Mouse (Mus musculus) C2C12 (cell line): Measurements from ENCODE around the gene 4933415A04Rik. TPM values are rescaled to one million over a fixed set of nuclear protein-coding genes. Genes with fewer than 3 reads are reported as not detected.

Source experiments
- H3K27me3 ChIP-seq: one replicate; pipeline ENCODE4 v1.6.1; 2011; ENCODE audit not compliant: control insufficient read depth, insufficient read depth, insufficient read length
- H3K36me3 ChIP-seq: one replicate; pipeline ENCODE4 v1.6.1; 2011; ENCODE audit not compliant: control insufficient read depth, insufficient read depth
- H3K4me3 ChIP-seq: one replicate; pipeline ENCODE4 v1.5.1; 2011; ENCODE audit warnings: mild to moderate bottlenecking, control low read depth; ENCODE audit not compliant: poor library complexity, insufficient read depth, severe bottlenecking
- H3K79me2 ChIP-seq: one replicate; pipeline ENCODE4 v1.6.1; 2011; ENCODE audit not compliant: control insufficient read depth, insufficient read depth
- H3K79me3 ChIP-seq: one replicate; pipeline ENCODE4 v1.6.1; 2011; ENCODE audit warnings: low read depth, control low read depth
- H3ac ChIP-seq: one replicate; pipeline ENCODE3; 2011; ENCODE audit warnings: low read depth; ENCODE audit not compliant: control insufficient read depth, insufficient read length
- CEBPB ChIP-seq: IDR thresholded peaks from one replicate; pipeline ENCODE4 v1.6.1; 2011; ENCODE audit warnings: low read depth, mild to moderate bottlenecking, control low read depth, moderate library complexity
- CTCF ChIP-seq: IDR thresholded peaks from one replicate; pipeline ENCODE4 v1.5.1; 2011; ENCODE audit not compliant: control insufficient read depth, insufficient read depth, insufficient read length
- FOSL1 ChIP-seq: IDR thresholded peaks from one replicate; pipeline ENCODE4 v1.8.0; 2011; ENCODE audit warnings: mild to moderate bottlenecking, low read length; ENCODE audit not compliant: poor library complexity, insufficient read depth, severe bottlenecking
- MAX ChIP-seq: IDR thresholded peaks from one replicate; pipeline ENCODE4 v1.6.1; 2011; ENCODE audit warnings: mild to moderate bottlenecking, control low read depth
- MYOD1 ChIP-seq: IDR thresholded peaks from one replicate; pipeline ENCODE4 v1.6.1; 2011; ENCODE audit warnings: low read depth; ENCODE audit not compliant: control insufficient read depth, insufficient read length
- MYOG ChIP-seq: IDR thresholded peaks from one replicate; pipeline ENCODE4 v1.6.1; 2011; ENCODE audit not compliant: control insufficient read depth, insufficient read length; ENCODE audit errors: extremely low read depth
- USF1 ChIP-seq: IDR thresholded peaks from one replicate; pipeline ENCODE4 v1.6.1; 2011; ENCODE audit warnings: low read depth, mild to moderate bottlenecking, control low read depth, moderate library complexity
- polyA plus RNA-seq: library from polyadenylated mRNA; unstranded; fragments of >200 nt; fragmentation: generic; extraction: Trizol; gene quantifications from one replicate; pipeline ENCODE4 v1.2.1, GENCODE M21; 2012; ENCODE audit warnings: missing spikeins

Gene 4933415A04Rik
- polyA plus RNA-seq, 1 experiment = 0.04 TPM

- Histone ChIP-seq H3K36me3 (no peaks in the 10 kb centered on the region), H3K79me2 (no peaks in the 10 kb centered on the region), H3K27me3 (no peaks in the 10 kb centered on the region), H3K79me3 (no peaks in the 10 kb centered on the region), H3ac (no peak overlapping the region), H3K4me3 (no peak overlapping the region)
- TF ChIP-seq MAX = no peak
- no peak for TF ChIP-seq MYOG
Observed at GRCm38 (mm10) chr11:43617924-43618323, 31.1 kb downstream of the 4933415A04Rik start.

GRCm38 (mm10) chr11:43618403-43618802 is 31.6 kb downstream of the 4933415A04Rik start:
- no peaks in the 10 kb centered on the region for H3K27me3 ChIP-seq
- H3ac ChIP-seq = no peak overlapping the region
- H3K4me3 ChIP-seq = no peak overlapping the region
- no peaks in the 10 kb centered on the region for H3K79me2 ChIP-seq
- no peaks in the 10 kb centered on the region for H3K79me3 ChIP-seq
- H3K36me3 ChIP-seq = no peaks in the 10 kb centered on the region
- TF ChIP-seq USF1 (no peak), CTCF (no peak), CEBPB (no peak), FOSL1 (no peak), MYOG (no peak), MAX (no peak), MYOD1 (no peak)

GRCm38 (mm10) chr11:43621769-43622168 is 34.9 kb downstream of the 4933415A04Rik start:
- H3K36me3 ChIP-seq = no peaks in the 10 kb centered on the region
- no peaks in the 10 kb centered on the region for H3K79me2 ChIP-seq
- no peak overlapping the region for H3ac ChIP-seq
- no peak overlapping the region for H3K4me3 ChIP-seq
- no peaks in the 10 kb centered on the region for H3K27me3 ChIP-seq
- no peaks in the 10 kb centered on the region for H3K79me3 ChIP-seq
- no peak for TF ChIP-seq FOSL1
- TF ChIP-seq CEBPB = no peak
- TF ChIP-seq MYOG = no peak
- TF ChIP-seq CTCF = no peak
- TF ChIP-seq USF1 = no peak
- no peak for TF ChIP-seq MAX
- TF ChIP-seq MYOD1 = no peak

- Histone ChIP-seq H3K79me2 (no peaks in the 10 kb centered on the region), H3K36me3 (no peaks in the 10 kb centered on the region), H3ac (no peak overlapping the region), H3K27me3 (no peaks in the 10 kb centered on the region), H3K79me3 (no peaks in the 10 kb centered on the region), H3K4me3 (no peak overlapping the region)
- TF ChIP-seq CTCF (no peak), MYOD1 (no peak), MAX (no peak), MYOG (no peak), USF1 (no peak), FOSL1 (no peak), CEBPB (no peak)
Observed at GRCm38 (mm10) chr11:43624341-43624740, 37.5 kb downstream of the 4933415A04Rik start.

GRCm38 (mm10) chr11:43626300-43626926 is 39.6 kb downstream of the 4933415A04Rik start:
- H3ac ChIP-seq = no peak overlapping the region
- H3K4me3 ChIP-seq = no peak overlapping the region
- H3K27me3 ChIP-seq = no peaks in the 10 kb centered on the region
- TF ChIP-seq MAX (no peak), MYOG (no peak), USF1 (no peak), MYOD1 (no peak), CEBPB (no peak), FOSL1 (no peak), CTCF (no peak)
- H3K79me2 ChIP-seq = no peaks in the 10 kb centered on the region
- H3K36me3 ChIP-seq = no peaks in the 10 kb centered on the region
- H3K79me3 ChIP-seq = no peaks in the 10 kb centered on the region

GRCm38 (mm10) chr11:43626927-43627645 is 40.2 kb downstream of the 4933415A04Rik start:
- Histone ChIP-seq H3K27me3 (no peaks in the 10 kb centered on the region), H3K4me3 (no peak overlapping the region), H3K79me3 (no peaks in the 10 kb centered on the region), H3K36me3 (no peaks in the 10 kb centered on the region), H3ac (no peak overlapping the region), H3K79me2 (no peaks in the 10 kb centered on the region)
- TF ChIP-seq FOSL1 (no peak), CEBPB (no peak), USF1 (no peak), MAX (no peak), CTCF (no peak), MYOG (no peak), MYOD1 (no peak)
